Mouse (Mus musculus) hematopoietic stem cell, adult 5-6 weeks (primary cell): ENCODE data around the gene Kctd6. TPM values are rescaled to one million over a fixed set of nuclear protein-coding genes. Genes with fewer than 3 reads are reported as not detected.

Experiments
- ATAC-seq, 2 experiments: fragments of 125-278 bp in 1 of 2; replicated peaks in 1 of 2; 2 replicates each; pipeline ENCODE4 v1.8.0; 2016 to 2017; ENCODE audit warnings: inconsistent platforms in 2 of 2, mild to moderate bottlenecking in 2 of 2, moderate number of reproducible peaks in 2 of 2, low read depth in 1 of 2, moderate TSS enrichment in 1 of 2; ENCODE audit not compliant: low FRiP score in 2 of 2, poor library complexity in 2 of 2, severe bottlenecking in 2 of 2, insufficient read depth in 1 of 2, low TSS enrichment in 1 of 2
- total RNA-seq: library from RNA; stranded (forward); fragments of 172-1452, 232-1000 nt; gene quantifications from 2 replicates; pipeline ENCODE4 v1.2.3, GENCODE M21; 2017

Gene Kctd6
- total RNA-seq, 1 experiment from 2014 or later, result 5.6 TPM

DNA sequence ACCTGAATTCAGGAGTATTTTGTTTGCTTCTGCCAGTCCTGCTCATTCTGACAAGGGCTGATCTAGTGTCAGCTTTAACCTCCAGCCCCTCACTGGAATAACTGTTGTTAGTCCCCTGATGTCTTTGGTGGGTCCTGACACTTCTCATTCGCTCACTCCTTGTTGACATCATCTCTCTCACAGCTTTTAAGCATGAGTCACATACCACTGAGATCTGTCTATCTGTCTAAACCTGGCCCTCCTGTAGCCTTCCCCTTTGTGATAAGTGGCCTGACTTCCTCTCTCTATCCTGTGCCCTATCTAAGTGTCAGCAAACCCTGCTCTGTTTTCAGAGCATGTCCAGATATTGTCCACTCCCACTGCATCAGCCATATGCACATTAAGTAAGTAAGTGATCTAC lies 19.3 kb downstream of the Kctd6 start:
- no peak for ATAC-seq

DNA sequence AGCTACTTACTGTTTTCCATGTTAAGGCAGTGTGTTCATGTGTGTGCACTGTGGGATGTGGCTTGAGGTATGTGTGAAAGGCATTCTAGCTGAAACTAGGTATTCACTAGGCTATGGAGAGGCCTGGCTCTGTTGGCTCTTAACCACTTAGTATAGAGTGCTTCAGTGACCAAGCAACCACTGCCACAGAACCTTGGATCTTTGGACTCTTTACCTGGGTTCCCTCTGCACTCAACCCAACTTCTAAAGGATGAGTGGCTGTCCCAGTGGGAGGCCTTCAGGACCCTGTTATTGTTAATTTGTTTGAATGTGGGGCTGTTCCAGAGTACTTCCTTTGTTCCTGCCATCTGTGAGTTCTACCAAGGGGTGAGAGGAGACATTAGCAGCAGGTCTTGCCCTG lies 27.9 kb downstream of the Kctd6 start:
- ATAC-seq, result no peak

DNA sequence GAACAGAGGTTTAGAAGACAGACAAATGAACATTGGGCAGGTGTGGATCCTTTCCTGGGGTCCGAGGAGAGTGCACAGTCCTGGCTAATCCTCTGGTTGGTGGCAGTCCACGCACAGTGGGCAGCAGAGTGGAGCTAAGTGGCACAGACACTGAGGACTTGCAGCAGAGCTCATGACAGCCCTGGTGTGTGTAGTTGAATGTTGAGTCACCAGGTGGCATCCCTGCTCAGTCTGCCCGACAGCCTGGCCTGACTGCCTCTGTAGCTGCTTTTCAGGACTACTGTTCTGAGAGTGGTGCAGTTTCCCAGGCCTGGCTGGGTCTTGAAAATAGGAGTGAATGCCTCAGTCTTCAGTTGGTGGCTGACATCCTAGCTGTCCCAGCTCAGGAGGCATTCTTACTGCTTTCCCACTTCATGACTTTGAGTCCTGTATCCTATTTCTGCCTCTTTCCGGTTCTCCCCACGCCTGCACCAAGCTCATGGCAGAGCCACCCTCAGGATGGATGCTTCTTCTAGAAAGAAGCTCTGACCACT lies 28.5 kb downstream of the Kctd6 start:
- ATAC-seq, result peak; percentile 72 to 73

DNA sequence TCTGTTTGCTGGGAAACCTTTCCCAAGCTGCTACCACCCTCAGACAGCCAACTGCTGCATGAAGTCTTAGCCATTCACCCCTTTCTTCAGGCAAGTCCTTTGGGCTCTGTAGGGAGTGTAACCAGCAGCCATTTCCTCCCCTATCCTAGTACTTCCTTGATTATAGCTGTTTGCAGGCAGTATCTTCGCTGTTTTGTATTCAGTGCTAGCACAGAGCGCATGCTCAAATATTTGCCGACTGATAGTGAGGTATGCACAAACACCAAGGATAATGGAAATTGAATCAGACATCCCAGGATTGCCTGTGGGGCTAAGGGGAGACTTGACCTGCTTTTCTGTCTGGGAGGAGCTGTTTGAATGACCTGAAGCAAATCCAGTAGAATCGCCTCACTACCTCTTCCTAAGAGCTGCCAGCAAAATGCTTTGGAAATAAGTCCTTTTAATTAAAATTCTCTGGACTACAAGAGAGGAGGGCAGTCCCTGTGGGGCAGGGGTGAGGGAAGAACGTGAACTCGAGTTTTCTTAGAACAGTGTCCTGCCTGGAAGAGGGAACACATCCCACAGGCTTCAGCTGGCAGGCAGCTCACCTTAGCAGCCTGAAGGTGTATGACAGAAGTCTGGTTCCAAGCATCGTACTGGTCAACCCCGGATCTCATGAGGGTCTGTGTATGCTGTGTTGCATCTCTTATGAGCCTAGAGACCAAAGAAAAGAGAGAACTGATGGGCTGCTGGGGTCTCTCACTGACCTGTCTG lies 29.4 kb downstream of the Kctd6 start:
- no peak for ATAC-seq

DNA sequence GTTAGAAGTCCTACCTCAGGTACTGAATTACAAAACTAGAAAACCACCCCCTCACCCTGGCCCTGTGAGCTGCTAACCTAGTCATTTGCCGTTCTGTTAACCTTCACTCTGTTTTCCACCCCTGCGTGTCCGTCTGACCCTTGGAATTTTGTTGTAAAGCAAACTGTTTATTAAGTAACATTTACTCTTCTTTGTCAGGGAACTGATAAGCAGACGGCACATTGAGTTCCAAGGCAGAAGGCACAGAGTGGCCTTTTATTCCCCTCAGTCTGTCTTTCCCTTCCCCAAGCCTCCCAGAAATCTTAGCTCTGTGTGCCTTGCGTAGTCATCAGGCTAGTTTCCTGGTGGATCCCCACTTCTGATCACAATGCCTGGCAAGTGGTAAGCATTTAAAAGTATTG lies 30.3 kb downstream of the Kctd6 start:
- no peak for ATAC-seq

DNA sequence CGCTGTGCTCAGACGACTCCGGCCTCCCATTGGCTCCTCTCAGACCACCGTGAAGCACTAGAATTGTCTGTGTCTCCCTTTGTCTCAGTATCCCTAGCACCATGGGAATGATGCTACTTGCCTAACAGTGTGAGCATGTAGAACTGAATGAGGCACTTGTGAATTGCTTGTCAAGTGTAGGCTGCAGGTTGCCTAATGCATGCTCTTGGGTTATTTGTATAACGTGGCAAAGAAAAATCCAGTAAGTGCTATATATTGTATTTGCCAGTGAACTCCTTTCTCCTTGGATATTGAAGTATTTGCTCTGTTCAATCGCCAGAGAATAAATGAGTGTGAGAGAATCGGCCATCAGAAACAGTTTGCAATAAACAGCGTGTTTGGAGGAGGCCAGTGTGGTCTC lies 32.9 kb downstream of the Kctd6 start:
- ATAC-seq, result no peak

DNA sequence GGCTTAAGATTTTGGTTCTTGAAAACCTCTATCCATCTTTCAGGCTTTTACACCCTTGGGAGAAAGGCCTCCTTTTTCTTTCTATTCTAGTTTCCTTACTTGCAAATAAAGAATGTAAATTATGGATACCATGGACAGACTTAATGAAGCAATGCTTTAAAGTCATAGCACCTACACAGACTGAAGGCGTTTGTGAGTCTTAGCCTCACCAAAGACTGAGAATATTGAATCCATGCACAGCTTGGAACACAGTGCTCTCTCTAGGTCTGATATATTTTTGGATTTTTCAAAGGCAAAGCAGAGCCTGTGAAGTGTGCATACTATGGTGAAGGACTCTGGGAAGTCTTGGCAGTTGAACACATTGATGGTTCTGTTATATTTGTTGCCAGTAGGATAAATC lies 35.3 kb downstream of the Kctd6 start:
- ATAC-seq, result no peak

DNA sequence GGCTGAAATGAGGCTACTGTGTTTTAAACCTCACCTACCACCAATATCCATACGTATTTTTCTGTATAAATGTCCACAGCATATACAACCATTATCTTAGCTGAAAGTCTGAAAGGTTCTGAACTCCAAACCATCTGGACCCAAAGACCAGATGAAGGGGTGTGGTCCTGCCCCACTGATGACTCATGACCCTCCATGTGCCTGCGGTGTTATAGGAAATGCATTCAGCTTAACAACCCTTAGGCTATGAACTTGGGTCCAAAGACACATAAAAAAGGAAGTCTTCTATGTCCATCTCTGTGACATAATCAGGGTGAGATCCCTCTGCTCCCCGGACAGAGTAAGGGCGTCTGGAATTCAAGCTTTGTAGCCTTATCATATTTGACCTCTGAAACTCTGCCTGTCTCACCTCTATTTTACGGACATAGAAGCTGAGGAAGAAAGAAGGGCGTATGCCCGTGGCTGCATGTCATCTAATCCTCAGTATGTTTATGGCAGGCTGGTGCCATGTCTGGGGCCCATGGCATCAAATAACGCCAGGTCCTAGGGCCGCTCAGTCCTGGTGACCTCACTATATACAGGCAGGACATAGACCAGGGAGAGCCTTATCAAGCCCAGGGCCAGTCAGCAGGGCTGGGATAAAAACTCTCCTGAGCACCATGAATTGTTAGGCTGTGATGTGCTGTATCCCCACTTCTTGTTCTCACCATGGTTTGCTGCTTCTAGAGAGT lies 36.4 kb downstream of the Kctd6 start:
- ATAC-seq, result no peak

DNA sequence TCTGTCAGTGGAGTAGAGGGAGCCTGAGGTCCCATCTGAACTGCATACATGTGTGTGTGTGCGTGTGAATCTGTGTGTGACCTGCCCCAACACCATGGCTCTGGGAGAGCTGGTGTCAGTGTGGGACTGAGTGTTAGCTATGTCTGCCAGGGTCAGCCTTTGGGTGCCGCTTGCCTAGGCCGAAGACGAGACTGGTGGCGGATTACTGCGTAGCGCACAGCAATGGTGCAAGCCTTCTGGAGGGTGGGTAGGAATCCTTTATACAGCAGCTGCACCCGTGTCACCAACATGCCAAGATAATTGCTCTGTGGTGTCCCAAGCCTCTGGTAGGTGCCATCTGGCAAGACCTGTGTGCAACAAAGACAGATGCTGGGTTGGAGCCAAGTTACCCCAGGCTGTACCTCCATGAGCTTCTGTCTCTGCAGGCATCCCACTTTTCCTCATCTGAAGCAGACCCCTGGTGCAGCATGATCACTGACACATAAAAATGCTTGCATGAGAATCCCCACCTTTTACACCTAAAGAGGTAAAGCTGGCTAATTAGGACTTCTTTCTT lies 37.5 kb downstream of the Kctd6 start:
- ATAC-seq, result no peak

DNA sequence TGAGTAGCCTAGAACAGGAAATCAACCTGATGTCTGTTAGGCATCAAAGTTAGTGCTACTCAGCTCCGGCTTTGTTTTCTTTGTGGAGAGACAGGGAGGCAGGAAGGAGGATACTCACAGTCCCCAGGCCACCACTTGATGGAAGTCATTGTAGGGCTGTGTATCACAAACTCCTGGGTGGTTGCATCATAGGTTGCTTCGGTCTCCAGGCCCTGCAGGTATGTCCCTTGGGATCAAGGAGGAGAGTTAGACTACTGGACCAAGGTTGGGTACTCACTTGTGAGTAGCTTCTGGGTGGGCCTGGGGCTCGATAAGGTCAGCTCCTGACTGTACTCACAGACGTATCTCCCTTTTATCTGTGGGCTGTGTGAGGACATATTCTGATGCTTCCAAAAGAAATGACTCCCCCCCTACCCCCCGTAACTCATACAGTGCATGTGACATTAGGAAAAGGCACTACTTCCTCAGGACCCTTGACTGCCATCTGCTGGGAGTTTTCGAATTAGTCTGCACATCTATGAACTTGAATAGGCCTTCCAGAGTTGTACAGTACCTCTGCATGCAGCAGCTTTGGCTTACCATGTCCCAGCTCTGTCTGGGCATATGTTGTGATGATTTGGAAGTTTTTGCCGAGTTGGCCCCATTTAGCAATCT lies 41.3 kb downstream of the Kctd6 start:
- peak; percentile 56 to 66 for ATAC-seq

DNA sequence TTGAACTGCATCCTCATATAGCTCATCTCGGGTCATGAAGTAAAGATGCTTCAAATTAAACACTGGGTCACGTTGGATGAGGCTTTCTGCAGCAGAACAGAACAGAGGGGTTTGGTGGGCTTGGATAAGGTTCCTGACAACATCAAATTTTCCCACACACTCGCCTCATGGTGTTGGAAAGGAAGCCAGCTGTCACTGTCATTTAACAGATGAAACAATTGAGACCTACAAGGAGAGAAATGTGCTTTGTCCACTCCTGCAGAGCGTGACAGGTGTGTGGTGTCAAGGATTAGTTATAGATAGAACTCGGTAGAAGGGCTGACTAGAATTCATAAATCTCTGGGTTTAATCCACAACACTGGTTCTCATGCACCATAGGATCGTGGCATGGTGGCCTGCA lies 42.1 kb downstream of the Kctd6 start:
- no peak for ATAC-seq

DNA sequence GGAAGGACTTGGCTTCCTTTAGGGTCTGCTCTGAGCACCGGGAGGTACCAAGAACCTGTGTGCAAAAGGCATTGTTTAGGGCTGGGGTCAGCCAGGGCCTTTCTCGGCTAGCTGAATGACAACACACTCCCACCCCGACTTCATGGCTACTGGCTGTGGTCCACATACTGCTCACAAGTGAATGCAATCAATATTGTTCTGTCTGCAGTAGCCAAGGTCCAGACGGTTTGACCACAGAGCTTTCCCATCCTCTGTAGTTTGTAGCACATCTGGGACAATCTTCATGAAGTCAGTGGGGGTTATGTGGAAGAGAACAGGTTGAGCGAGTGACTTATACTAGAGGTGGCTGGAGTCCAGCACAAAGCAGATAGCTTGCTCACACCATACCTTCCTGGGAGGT lies 42.9 kb downstream of the Kctd6 start:
- no peak for ATAC-seq

DNA sequence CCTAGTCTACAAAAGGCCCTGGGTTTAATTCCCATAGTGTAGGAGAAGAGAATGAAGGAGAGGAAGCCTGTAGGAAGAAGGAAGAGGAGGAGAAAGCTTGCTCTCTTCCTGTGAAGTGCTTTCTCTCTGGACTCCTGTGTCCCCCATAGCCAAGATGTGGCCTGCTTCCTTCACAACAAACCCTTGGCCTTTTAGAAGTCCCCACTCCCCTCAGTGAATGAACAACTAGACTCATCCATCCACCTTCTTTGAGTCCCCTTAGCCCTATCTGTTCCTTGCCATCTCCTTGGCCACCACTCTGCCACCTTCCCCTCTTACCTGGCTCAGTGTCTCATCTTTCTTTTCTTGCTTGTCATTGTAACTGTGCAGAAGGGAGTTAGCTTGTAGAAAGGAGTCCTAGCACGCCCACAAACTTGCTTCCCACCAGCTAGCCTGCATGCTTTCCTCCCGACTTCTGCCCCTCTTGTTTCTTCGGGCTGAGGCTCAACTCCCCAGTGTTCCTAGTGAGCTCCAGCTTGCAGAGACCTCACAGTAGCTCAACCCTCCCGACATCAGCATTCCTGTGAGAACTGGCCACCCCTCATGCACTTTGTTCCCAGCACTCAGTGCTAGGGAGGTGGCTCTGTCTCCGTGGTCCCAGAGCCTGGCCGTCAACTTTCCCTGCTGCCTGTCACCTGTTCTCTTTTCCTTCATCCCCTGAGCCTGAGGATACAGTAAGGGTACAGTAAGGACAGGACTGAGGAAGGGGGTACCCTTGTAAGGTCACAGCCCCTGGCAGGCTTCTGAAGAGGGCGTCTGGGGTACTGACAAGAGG lies 43.8 kb downstream of the Kctd6 start:
- no peak for ATAC-seq

DNA sequence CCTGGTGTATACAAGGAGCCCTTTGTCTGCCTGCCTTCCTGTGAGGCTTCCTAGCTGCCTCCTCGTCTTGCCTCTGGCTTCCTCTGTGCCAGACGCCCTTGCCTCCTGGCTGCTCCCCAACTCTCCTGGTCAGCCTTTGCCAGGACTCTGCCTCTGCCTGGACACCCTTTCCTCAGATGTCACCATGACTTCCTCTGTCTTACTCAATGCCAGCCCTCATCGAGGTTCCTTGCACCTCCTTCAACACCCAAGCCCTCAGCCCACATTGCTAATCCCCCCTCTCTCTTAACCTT lies 44.3 kb downstream of the Kctd6 start:
- no peak for ATAC-seq

DNA sequence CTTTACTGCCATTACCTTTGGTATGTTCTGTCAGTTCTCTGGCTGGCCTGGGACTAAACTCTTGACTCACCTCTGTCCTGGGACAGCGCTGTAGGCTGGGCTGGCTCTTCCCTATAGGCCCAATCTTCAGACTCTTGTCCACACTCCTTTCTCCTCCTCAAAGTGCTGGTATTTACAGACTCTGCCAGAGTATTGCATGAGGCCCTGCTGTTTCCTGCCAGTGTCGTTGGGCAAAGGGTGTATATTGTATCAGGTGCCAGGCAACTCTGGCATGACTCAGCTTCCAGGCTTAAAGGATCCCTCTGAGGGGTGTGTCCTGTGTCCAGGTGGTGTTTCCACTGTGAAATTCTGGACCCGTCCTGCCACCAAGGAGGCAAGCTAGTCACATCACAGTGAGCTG lies 44.8 kb downstream of the Kctd6 start:
- ATAC-seq, result peak; percentile 51 to 58; a peak in 1 of 4 replicates

DNA sequence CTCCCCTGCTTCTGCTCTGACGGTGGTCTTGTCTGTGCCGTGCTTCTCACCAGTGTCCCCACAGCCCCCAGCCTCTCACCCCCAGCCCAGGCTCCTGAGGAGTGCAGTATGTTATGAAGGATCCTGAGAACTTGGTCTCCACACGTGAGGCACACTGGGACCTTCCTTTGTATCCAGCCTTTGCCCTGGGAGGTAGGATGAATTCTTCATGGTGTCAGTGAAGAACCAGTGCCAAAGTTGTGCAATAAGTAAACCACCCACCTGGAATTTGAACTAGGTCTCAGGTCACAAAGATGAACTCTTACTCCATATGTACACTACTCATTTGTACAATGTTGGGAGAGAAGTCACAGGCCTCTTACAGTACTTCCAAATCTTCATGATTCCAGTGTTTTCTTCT lies 45.2 kb downstream of the Kctd6 start, which contains the start of gene Acox2:
Gene Acox2, minus strand, starts transcription at position 188 of the 400 bp plus-strand sequence.
- 0 out of 4 replicates have a peak, but pooled peaks of 1 of the 2 experiments have one; percentile 11 for ATAC-seq

DNA sequence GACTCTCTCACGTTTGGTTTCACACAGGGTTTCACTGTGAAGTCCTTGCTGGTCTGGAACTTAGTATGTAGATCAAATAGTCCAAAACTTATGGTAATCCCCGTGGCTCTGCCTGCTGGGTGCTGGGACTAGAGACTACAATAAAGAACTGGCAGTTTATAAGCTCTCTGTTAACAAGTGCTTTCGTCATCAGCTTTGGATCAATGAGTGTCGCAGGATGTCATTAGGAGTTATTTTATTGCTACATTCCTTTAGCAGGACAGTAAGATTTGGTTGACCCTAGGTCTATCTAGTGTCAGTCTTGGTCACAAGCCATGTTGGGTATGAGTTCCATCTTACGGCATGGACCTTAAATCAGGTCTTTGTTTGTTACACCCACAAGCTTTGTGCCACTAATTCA lies 46.3 kb downstream of the Kctd6 start:
- no peak for ATAC-seq
